Mouse (Mus musculus) small intestine, adult 2 months (tissue): ENCODE measurements around the gene Ercc8. TPM values are rescaled to one million over a fixed set of nuclear protein-coding genes. Genes with fewer than 3 reads are reported as not detected.
A peak's percentile ranks its signal among the peaks of the same experiment; 100 is the strongest.

Experiments
- H3K27ac ChIP-seq: fragments of 200-500 bp; 2 replicates; pipeline ENCODE4 v1.5.1; 2012; ENCODE audit warnings: low read depth, low read length, control low read depth, inconsistent platforms; ENCODE audit not compliant: insufficient read depth
- H3K27me3 ChIP-seq: fragments of 200-500 bp; 2 replicates; pipeline ENCODE4 v1.6.1; 2012; ENCODE audit warnings: mild to moderate bottlenecking, moderate library complexity, low read length, inconsistent platforms; ENCODE audit not compliant: control insufficient read depth, insufficient read depth
- H3K36me3 ChIP-seq: fragments of 200-500 bp; 2 replicates; pipeline ENCODE4 v1.6.1; 2012; ENCODE audit warnings: mild to moderate bottlenecking, low read length, control low read depth, inconsistent platforms; ENCODE audit not compliant: control insufficient read depth, insufficient read depth
- H3K4me1 ChIP-seq: fragments of 200-500 bp; 2 replicates; pipeline ENCODE4 v1.6.1; 2012; ENCODE audit warnings: low read length, inconsistent platforms, mixed read lengths; ENCODE audit not compliant: control insufficient read depth, insufficient read depth, insufficient read length
- H3K4me3 ChIP-seq: fragments of 200-500 bp; 2 replicates; pipeline ENCODE4 v1.5.1; 2012; ENCODE audit warnings: low read depth, mild to moderate bottlenecking, control low read depth, inconsistent platforms, low read length, moderate library complexity
- CTCF ChIP-seq: fragments of 200-500 bp; IDR thresholded peaks from 2 replicates; pipeline ENCODE4 v1.5.1; 2012; ENCODE audit warnings: low read depth, mild to moderate bottlenecking, control low read depth, inconsistent platforms, low read length, moderate library complexity, mixed read lengths; ENCODE audit not compliant: insufficient replicate concordance, insufficient read length; ENCODE audit errors: extremely low read depth
- POLR2A ChIP-seq: fragments of 200-500 bp; IDR thresholded peaks from 2 replicates; pipeline ENCODE4 v1.6.1; 2012; ENCODE audit warnings: low read depth, mild to moderate bottlenecking, control low read depth, inconsistent platforms, low read length, moderate library complexity
- WGBS: fragments of 180-500 bp; shearing (Covaris S2); methylation state at CpG from one replicate; pipeline ENCODE4 v1.1.7; 2018; 5-methylcytosine and 5-hydroxymethylcytosine counted together
- polyA plus RNA-seq: library from polyadenylated mRNA; depleted of rRNA; stranded (reverse); fragments of >200 nt; gene quantifications from 2 replicates; pipeline ENCODE4 v1.2.3, GENCODE M21; 2012

The Ercc8 gene
- polyA plus RNA-seq, 1 experiment = 5.0 TPM

DNA sequence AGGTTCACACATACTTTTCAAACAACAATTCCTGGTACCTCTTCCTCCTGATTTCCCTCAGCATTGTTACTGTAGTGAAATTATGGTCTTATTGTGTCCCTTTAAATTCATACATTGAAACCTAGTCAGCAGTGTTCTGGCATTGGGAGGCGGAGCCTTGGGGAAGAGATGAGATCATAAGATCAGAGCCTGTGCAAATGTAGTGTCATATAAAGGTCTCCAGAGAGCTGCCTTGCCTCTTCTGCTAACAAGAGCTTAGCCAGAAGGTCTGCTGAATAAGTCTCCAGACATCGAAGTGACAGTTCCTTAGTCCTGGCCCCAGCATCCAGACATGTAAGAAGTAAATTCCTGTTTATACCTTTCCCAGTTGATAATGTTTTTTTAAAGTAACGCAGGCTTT, 46.3 kb downstream of the Ercc8 start:
- Histone ChIP-seq H3K36me3 (no peaks in the 10 kb centered on the region), H3K27ac (no peak overlapping the region), H3K4me3 (no peak overlapping the region), H3K4me1 (no peaks in the 10 kb centered on the region; the same call in 1 of the 2 replicates), H3K27me3 (no peaks in the 10 kb centered on the region)
- 75% methylated on average over 3 of the region's 3 CpGs for WGBS
- TF ChIP-seq CTCF = no peak
- TF ChIP-seq POLR2A = no peak

GRCm38 (mm10) chr13:108207447-108207846, 48.9 kb downstream of the Ercc8 start:
- TF ChIP-seq CTCF (no peak), POLR2A (no peak)
- H3K4me1 ChIP-seq = peaks cover 5% of the 10 kb centered on the region; the same call in 1 of the 2 replicates
- H3K27me3 ChIP-seq = no peaks in the 10 kb centered on the region
- H3K27ac ChIP-seq = no peak overlapping the region
- WGBS = 92% methylated on average over 2 of the region's 2 CpGs
- H3K4me3 ChIP-seq = no peak overlapping the region
- H3K36me3 ChIP-seq = no peaks in the 10 kb centered on the region

- 77% methylated on average over 5 of the region's 5 CpGs for WGBS
These were observed 49.6 kb downstream of the Ercc8 start for GRCm38 (mm10) chr13:108208090-108208489.

DNA sequence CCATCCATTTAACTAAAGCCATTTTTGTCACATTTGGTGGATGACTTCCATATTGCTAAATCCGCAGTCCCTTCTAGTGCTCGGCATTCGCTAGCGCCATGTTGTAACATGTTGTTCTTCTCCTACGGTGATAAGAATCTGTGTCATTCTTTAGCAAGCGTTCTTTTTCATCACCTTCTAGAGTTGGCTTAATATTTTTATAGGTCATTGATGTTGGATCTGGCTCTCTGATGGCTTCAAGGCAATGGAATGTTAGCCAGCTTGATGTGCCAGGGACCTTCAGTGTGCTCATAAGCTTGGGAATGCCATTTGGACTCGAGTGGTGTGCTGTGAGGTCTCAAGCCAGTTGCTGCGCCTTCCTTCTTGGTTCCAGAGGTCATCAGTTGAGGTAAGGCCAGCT, 52.4 kb downstream of the Ercc8 start:
- Histone ChIP-seq H3K27me3 (no peaks in the 10 kb centered on the region), H3K4me1 (peaks cover 14% of the 10 kb centered on the region), H3K36me3 (no peaks in the 10 kb centered on the region), H3K27ac (peak overlapping the region; percentile 20; the same call in 1 of the 2 replicates), H3K4me3 (no peak overlapping the region)
- WGBS = 92% methylated on average over 8 of the region's 8 CpGs
- no peak for TF ChIP-seq POLR2A
- no peak for TF ChIP-seq CTCF

More at GRCm38 (mm10) chr13:108208090-108208489, 49.6 kb downstream of the Ercc8 start:
- Histone ChIP-seq H3K4me3 (no peak overlapping the region), H3K27ac (no peak overlapping the region), H3K4me1 (peaks cover 6% of the 10 kb centered on the region; the same call in 1 of the 2 replicates), H3K36me3 (no peaks in the 10 kb centered on the region), H3K27me3 (no peaks in the 10 kb centered on the region)
- TF ChIP-seq POLR2A (no peak), CTCF (no peak)

DNA sequence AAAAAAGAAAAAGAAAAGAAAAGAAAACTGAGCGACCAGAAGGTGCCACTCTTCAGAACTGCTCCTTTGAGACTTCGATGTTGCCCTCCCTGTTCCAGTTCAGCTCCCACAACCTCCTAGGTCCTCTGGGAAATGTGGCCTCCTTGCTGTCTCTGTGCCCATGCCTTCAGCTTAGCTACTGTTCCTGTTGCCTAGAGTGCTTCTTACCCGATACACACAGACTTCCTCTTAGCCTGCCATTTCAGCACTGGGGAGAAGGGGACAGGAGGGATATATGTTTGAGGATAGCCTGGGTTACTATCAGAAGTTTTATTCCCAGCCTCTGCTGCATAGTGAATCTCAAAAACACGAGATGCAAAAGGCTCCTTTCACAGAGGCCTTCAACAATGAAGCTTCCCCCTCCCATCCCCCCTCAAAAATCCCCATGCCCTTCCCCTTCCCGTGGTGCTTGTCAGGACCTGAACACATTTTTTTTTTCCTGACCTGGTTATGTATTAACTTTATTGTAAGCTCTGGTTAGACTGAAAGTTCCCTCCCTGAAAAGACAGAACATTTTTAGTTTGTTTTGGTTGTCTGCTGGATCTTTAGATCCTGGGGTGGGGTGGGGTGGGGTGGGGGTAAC, 54.0 kb downstream of the Ercc8 start:
- H3K36me3 ChIP-seq = no peaks in the 10 kb centered on the region
- no peak overlapping the region for H3K4me3 ChIP-seq
- no peak for TF ChIP-seq CTCF
- TF ChIP-seq POLR2A = no peak
- 30% methylated on average over 5 of the region's 5 CpGs for WGBS
- H3K27ac ChIP-seq = peak overlapping the region; percentile 82
- no peaks in the 10 kb centered on the region for H3K27me3 ChIP-seq
- H3K4me1 ChIP-seq = peaks cover 16% of the 10 kb centered on the region

- peaks cover 16% of the 10 kb centered on the region for H3K4me1 ChIP-seq
- H3K27ac ChIP-seq = peak within 1 kb of the TSS; percentile 73
- H3K27me3 ChIP-seq = no peaks in the 10 kb centered on the region
- peak within 1 kb of the TSS; percentile 100 for H3K4me3 ChIP-seq
- under 1% methylated on average over 40 of the region's 40 CpGs for WGBS
- TF ChIP-seq CTCF = no peak
- TF ChIP-seq POLR2A = peak; percentile 59; the same call in 1 of the 2 replicates
- H3K36me3 ChIP-seq = no peaks in the 10 kb centered on the region
These were observed 55.6 kb downstream of the Ercc8 start, which contains the start of gene Elovl7 for GRCm38 (mm10) chr13:108214081-108214484. Gene Elovl7, plus strand, starts transcription at chr13:108214404.

DNA sequence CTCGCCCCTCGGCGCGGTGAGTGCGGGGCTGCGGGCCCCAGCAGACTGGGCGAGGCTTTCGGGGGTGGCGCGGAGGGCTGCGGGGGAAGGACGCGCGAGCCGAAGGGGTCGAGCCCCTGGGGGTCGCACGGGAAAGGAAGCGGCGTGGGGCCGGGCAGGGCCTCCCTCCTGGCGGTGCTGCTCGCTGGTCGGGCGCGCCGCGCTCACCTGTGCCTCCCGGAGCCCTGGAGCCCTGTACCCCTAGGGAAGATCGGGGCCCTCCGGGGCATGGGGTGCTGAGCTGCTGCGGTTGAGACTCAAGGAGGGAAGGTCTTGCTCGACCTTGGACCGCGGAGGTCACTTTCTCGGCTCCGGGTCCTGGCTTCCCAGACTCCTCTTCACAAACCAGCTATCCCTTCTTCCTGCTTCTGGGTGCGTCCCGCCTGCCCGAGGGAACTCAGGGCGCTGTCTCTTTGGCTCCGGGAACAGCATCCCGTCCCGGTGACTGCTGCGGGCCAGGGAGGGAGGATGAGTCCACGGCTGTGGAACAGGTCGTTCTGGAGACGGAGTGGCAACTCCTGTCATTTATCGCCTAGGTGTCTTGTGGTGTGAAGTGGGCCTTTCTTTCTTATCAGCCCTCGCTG, 56.1 kb downstream of the Ercc8 start:
- Histone ChIP-seq H3K27ac (peak overlapping the region; percentile 73), H3K4me1 (peaks cover 16% of the 10 kb centered on the region), H3K36me3 (no peaks in the 10 kb centered on the region), H3K4me3 (peak overlapping the region; percentile 100), H3K27me3 (no peaks in the 10 kb centered on the region)
- under 1% methylated on average over 48 of the region's 50 CpGs for WGBS
- TF ChIP-seq POLR2A = no peak
- TF ChIP-seq CTCF = 0 out of 2 replicates have a peak, but pooled peaks have one; percentile 1
